Mouse (Mus musculus): ENCODE results near the gene Cpa2.

The Cpa2 gene

GRCm38 (mm10) chr6:30576477-30577203 is 35.3 kb downstream of the Cpa2 start:
- DNase-seq (ENCODE audit: low read depth, low spot score), result no peak

- no peak for DNase-seq (ENCODE audit: low read depth, low spot score)
Measured at GRCm38 (mm10) chr6:30579961-30580840, 38.8 kb downstream of the Cpa2 start.

DNA sequence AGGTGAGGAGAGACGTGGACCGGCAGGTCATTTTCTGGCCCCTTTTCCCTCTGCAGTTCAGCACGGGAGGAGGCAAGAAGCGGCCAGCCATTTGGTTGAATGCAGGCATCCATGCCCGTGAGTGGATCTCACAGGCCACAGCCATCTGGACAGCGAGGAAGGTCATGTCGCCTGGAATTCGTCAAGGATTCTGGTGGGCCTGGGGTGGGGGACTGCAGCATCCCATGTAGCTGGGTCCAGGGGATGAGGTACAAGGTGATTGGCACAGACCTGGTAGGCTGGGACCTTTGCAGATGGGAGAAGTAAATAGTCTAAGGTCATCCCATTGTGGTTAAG is 39.4 kb downstream of the Cpa2 start:
- DNase-seq (ENCODE audit: low read depth, low spot score), result no peak

- DNase-seq (ENCODE audit: low read depth, low spot score), result no peak
Measured at GRCm38 (mm10) chr6:30586886-30587442, 45.6 kb downstream of the Cpa2 start.

DNA sequence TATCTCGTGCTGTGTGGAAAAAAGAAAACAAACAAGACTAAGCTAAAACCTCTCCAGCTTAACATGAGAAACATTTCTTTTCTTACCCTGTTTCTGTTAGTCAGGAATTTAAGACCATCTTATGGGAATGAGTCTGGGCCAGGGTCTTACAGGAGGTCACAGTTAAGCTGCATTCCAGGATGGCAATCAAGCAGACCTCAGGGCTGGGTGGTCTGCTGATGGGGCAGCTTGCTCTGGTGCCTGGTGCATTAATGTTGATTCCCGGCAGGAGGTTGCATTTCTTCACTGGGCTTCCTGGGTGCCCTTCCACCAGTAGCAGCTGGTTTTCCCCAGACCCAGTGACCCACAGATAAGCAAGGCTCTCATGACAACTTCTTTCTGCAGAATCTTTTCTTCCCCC is 48.4 kb downstream of the Cpa2 start:
- DNase-seq (ENCODE audit: low read depth, low spot score), result no peak

- peak; percentile 47 for DNase-seq (ENCODE audit: low read depth, low spot score)
Measured at GRCm38 (mm10) chr6:30591851-30592404, 50.5 kb downstream of the Cpa2 start.

DNA sequence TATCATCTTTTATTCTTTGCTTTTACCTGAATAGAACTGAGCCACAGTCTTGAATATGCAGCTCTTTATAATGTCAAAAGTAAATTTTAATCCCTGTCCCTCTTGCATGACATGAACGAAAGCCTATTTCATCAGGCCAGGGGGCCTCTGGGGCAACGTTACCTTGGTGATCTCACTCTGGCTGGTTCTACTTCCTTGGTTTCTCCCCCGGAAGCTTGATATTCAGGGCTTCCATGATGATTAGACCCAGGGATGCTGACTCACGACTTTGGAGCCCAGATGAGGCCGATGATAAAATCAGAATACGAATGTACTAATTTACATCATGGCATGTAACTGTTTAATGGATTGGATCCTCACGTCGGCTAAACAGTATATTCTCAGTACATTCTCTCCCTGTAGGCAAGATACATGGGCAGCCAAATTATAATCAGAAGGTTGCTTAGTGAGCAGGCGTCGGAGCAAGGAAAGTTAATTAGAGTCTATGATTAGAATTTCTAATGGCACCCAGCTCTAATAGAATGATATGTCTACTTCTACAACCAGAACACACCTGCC is 51.1 kb downstream of the Cpa2 start:
- no peak for DNase-seq (ENCODE audit: low read depth, low spot score)

- DNase-seq (ENCODE audit: low read depth, low spot score), result no peak
Measured at GRCm38 (mm10) chr6:30594364-30594763, 53.0 kb downstream of the Cpa2 start.

GRCm38 (mm10) chr6:30596230-30596898 is 55.0 kb downstream of the Cpa2 start:
- DNase-seq (ENCODE audit: low read depth, low spot score), result no peak

- no peak for DNase-seq (ENCODE audit: low read depth, low spot score)
Measured at GRCm38 (mm10) chr6:30600033-30600432, 58.7 kb downstream of the Cpa2 start.

- no peak for DNase-seq (ENCODE audit: low read depth, low spot score)
Measured at GRCm38 (mm10) chr6:30600995-30601394, 59.6 kb downstream of the Cpa2 start.

DNA sequence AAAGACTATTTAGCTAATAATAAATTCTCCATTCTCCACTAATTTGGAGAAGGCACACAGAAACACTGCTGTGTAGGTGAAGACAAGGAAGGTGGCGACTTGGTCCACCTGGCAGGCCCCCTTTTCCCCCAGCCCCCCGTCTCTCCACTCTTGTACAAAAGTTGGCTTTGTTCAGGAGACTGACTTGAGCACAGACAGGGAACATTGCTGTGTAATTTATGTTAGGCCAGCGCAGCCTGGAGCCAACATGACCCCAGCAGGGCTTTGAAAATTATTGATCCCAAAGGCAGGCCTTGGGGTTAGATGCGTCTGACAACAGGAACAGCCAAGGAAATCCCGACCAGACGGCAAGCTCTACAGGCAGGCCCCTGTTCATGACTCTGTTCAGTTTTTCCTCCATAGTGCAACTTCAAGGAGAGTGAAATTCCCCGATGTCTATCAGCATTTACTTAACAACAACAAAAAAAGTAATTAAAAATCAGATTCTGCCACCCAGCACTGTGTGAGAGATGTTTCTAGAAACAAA is 63.0 kb downstream of the Cpa2 start:
- no peak for DNase-seq (ENCODE audit: low read depth, low spot score)

DNA sequence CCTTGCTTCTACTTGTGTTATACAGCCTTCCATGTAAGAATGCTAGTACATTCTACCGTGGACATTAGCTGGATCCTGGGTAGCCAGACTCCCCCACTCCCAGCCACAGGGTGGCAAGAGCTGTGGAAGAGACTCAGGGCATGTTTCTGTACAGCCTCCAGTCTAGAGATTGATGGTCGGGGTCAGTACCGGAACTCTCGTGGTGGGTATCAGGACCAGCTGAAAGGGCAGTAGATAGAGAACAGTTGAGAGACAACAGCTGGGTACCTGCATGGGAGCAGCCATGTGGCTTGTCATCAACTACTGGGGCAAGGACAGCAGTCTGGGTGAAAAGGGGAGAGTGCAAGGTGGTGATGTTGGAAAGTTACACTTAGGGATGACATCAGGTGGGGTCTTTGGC is 63.7 kb downstream of the Cpa2 start:
- DNase-seq (ENCODE audit: low read depth, low spot score), result no peak

- no peak for DNase-seq (ENCODE audit: low read depth, low spot score)
Measured at GRCm38 (mm10) chr6:30605672-30606071, 64.3 kb downstream of the Cpa2 start.

DNA sequence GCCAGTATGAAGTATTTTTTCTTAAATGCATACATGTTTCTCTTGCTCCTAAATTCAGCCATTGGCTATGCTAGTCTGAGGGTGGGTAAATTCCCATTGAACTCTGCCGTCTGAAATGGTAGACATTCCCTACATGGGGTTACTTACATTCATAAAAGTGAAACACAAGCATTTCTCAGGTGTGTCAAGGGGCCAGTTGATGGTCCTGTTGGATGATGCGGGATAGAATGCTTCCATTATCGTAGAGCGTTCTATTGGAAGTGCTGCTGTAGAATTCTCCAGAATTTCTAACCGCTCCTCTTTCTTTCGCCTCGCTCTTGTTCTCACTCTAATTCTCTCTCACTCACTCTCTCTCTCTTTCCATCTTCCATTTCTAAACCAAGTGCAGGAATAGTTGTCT is 69.3 kb downstream of the Cpa2 start, which contains the start of gene Cpa5:
Cpa5 (plus strand) TSS at position 301 of the 400 bp plus-strand sequence.
- DNase-seq (ENCODE audit: low read depth, low spot score), result no peak

- DNase-seq (ENCODE audit: low read depth, low spot score), result no peak
Measured at GRCm38 (mm10) chr6:30611212-30611611, 69.8 kb downstream of the Cpa2 start.
